Mouse (Mus musculus): Measurements from ENCODE around the gene Hoxc5. TPM values are rescaled to one million over a fixed set of nuclear protein-coding genes. Genes with fewer than 3 reads are reported as not detected.

The Hoxc5 gene
- polyA plus RNA-seq, 1 experiment from 2014 or later = 17.5 TPM

GRCm38 (mm10) chr15:103020899-103021418, 53.7 kb downstream of the Hoxc5 start:
- Histone ChIP-seq H3K4me2 (ENCODE audit: low read depth, low read length) (peak overlapping the region; percentile 7; the same call in 1 of the 2 replicates), H3K4me3 (replicated peaks; ENCODE audit: low read length) (peak overlapping the region; percentile 16; the same call in 1 of the 2 replicates), H3K36me3 (ENCODE audit: control insufficient read depth, insufficient read depth, low read length) (no peaks in the 10 kb centered on the region), H3K27me3 (ENCODE audit: control insufficient read depth, insufficient read depth, low read length) (peaks cover 37% of the 10 kb centered on the region), H3K27ac (ENCODE audit: low read length) (no peak overlapping the region), H3K9me3 (replicated peaks; ENCODE audit: control insufficient read depth, low read length) (no peaks in the 10 kb centered on the region), H3K9ac (ENCODE audit: low read length) (peak overlapping the region; percentile 17; the same call in 1 of the 2 replicates), H3K4me1 (ENCODE audit: control insufficient read depth, insufficient read depth, low read length) (peaks cover 10% of the 10 kb centered on the region; the same call in 1 of the 2 replicates)
- ATAC-seq (ENCODE audit: insufficient read depth, low FRiP score) = no peak
- WGBS = 12% methylated on average over 8 of the region's 8 CpGs

GRCm38 (mm10) chr15:103021544-103021943, 54.3 kb downstream of the Hoxc5 start:
- no peak overlapping the region for H3K27ac ChIP-seq (ENCODE audit: low read length)
- H3K36me3 ChIP-seq (ENCODE audit: control insufficient read depth, insufficient read depth, low read length) = no peaks in the 10 kb centered on the region
- peak overlapping the region; percentile 17; the same call in 1 of the 2 replicates for H3K9ac ChIP-seq (ENCODE audit: low read length)
- H3K4me3 ChIP-seq (replicated peaks; ENCODE audit: low read length) = peak overlapping the region; percentile 16; the same call in 1 of the 2 replicates
- H3K27me3 ChIP-seq (ENCODE audit: control insufficient read depth, insufficient read depth, low read length) = peaks cover 40% of the 10 kb centered on the region
- 23% methylated on average over 8 of the region's 8 CpGs for WGBS
- H3K4me1 ChIP-seq (ENCODE audit: control insufficient read depth, insufficient read depth, low read length) = peaks cover 10% of the 10 kb centered on the region; the same call in 1 of the 2 replicates
- H3K9me3 ChIP-seq (replicated peaks; ENCODE audit: control insufficient read depth, low read length) = no peaks in the 10 kb centered on the region
- peak overlapping the region; percentile 7; the same call in 1 of the 2 replicates for H3K4me2 ChIP-seq (ENCODE audit: low read depth, low read length)
- no peak for ATAC-seq (ENCODE audit: insufficient read depth, low FRiP score)

GRCm38 (mm10) chr15:103024131-103024530, 56.9 kb downstream of the Hoxc5 start:
- Histone ChIP-seq H3K4me2 (ENCODE audit: low read depth, low read length) (no peak overlapping the region), H3K36me3 (ENCODE audit: control insufficient read depth, insufficient read depth, low read length) (no peaks in the 10 kb centered on the region), H3K27ac (ENCODE audit: low read length) (no peak overlapping the region), H3K4me3 (replicated peaks; ENCODE audit: low read length) (no peak overlapping the region), H3K4me1 (ENCODE audit: control insufficient read depth, insufficient read depth, low read length) (peaks cover 6% of the 10 kb centered on the region; the same call in 1 of the 2 replicates), H3K9me3 (replicated peaks; ENCODE audit: control insufficient read depth, low read length) (no peaks in the 10 kb centered on the region), H3K9ac (ENCODE audit: low read length) (no peak overlapping the region), H3K27me3 (ENCODE audit: control insufficient read depth, insufficient read depth, low read length) (peaks cover 39% of the 10 kb centered on the region)
- WGBS = 21% methylated on average over 2 of the region's 2 CpGs
- ATAC-seq (ENCODE audit: insufficient read depth, low FRiP score) = no peak

GRCm38 (mm10) chr15:103027266-103028235, 60.3 kb downstream of the Hoxc5 start:
- H3K9me3 ChIP-seq (replicated peaks; ENCODE audit: control insufficient read depth, low read length) = no peaks in the 10 kb centered on the region
- H3K4me3 ChIP-seq (replicated peaks; ENCODE audit: low read length) = peak overlapping the region; percentile 30
- H3K27ac ChIP-seq (ENCODE audit: low read length) = peak overlapping the region; percentile 17; the same call in 1 of the 2 replicates
- ATAC-seq (ENCODE audit: insufficient read depth, low FRiP score) = no peak
- H3K4me2 ChIP-seq (ENCODE audit: low read depth, low read length) = peak overlapping the region; percentile 50
- H3K27me3 ChIP-seq (ENCODE audit: control insufficient read depth, insufficient read depth, low read length) = peaks cover 33% of the 10 kb centered on the region
- H3K4me1 ChIP-seq (ENCODE audit: control insufficient read depth, insufficient read depth, low read length) = peaks cover 10% of the 10 kb centered on the region; the same call in 1 of the 2 replicates
- WGBS = 21% methylated on average over 43 of the region's 43 CpGs
- peak overlapping the region; percentile 57 for H3K9ac ChIP-seq (ENCODE audit: low read length)
- no peaks in the 10 kb centered on the region for H3K36me3 ChIP-seq (ENCODE audit: control insufficient read depth, insufficient read depth, low read length)

- Histone ChIP-seq H3K9me3 (replicated peaks; ENCODE audit: control insufficient read depth, low read length) (no peaks in the 10 kb centered on the region), H3K9ac (ENCODE audit: low read length) (no peak overlapping the region), H3K4me1 (ENCODE audit: control insufficient read depth, insufficient read depth, low read length) (peaks cover 13% of the 10 kb centered on the region; the same call in 1 of the 2 replicates), H3K27ac (ENCODE audit: low read length) (no peak overlapping the region), H3K36me3 (ENCODE audit: control insufficient read depth, insufficient read depth, low read length) (no peaks in the 10 kb centered on the region), H3K4me2 (ENCODE audit: low read depth, low read length) (no peak overlapping the region), H3K4me3 (replicated peaks; ENCODE audit: low read length) (no peak overlapping the region), H3K27me3 (ENCODE audit: control insufficient read depth, insufficient read depth, low read length) (peaks cover 30% of the 10 kb centered on the region)
- ATAC-seq (ENCODE audit: insufficient read depth, low FRiP score) = no peak
- 59% methylated on average over 9 of the region's 9 CpGs for WGBS
Observed at GRCm38 (mm10) chr15:103028916-103029512, 61.8 kb downstream of the Hoxc5 start.

- Histone ChIP-seq H3K27me3 (ENCODE audit: control insufficient read depth, insufficient read depth, low read length) (peaks cover 22% of the 10 kb centered on the region), H3K4me1 (ENCODE audit: control insufficient read depth, insufficient read depth, low read length) (peaks cover 13% of the 10 kb centered on the region; the same call in 1 of the 2 replicates), H3K36me3 (ENCODE audit: control insufficient read depth, insufficient read depth, low read length) (no peaks in the 10 kb centered on the region)
Observed at GRCm38 (mm10) chr15:103030142-103030541, 62.9 kb downstream of the Hoxc5 start.

GRCm38 (mm10) chr15:103032167-103032566, 64.9 kb downstream of the Hoxc5 start:
- Histone ChIP-seq H3K27me3 (ENCODE audit: control insufficient read depth, insufficient read depth, low read length) (peaks cover 9% of the 10 kb centered on the region), H3K4me1 (ENCODE audit: control insufficient read depth, insufficient read depth, low read length) (peaks cover 9% of the 10 kb centered on the region; the same call in 1 of the 2 replicates), H3K4me3 (replicated peaks; ENCODE audit: low read length) (no peak overlapping the region), H3K36me3 (ENCODE audit: control insufficient read depth, insufficient read depth, low read length) (no peaks in the 10 kb centered on the region), H3K4me2 (ENCODE audit: low read depth, low read length) (peak overlapping the region; percentile 37), H3K27ac (ENCODE audit: low read length) (no peak overlapping the region), H3K9ac (ENCODE audit: low read length) (no peak overlapping the region), H3K9me3 (replicated peaks; ENCODE audit: control insufficient read depth, low read length) (no peaks in the 10 kb centered on the region)
- WGBS = 0% methylated on average over 2 of the region's 3 CpGs
- no peak for ATAC-seq (ENCODE audit: insufficient read depth, low FRiP score)

More at GRCm38 (mm10) chr15:103030142-103030541, 62.9 kb downstream of the Hoxc5 start:
- H3K9ac ChIP-seq (ENCODE audit: low read length) = peak overlapping the region; percentile 9; the same call in 1 of the 2 replicates
- WGBS = 38% methylated on average over 8 of the region's 8 CpGs
- H3K4me2 ChIP-seq (ENCODE audit: low read depth, low read length) = 0 out of 2 replicates have a peak overlapping the region, but pooled peaks have one; percentile 11
- H3K4me3 ChIP-seq (replicated peaks; ENCODE audit: low read length) = no peak overlapping the region
- no peak overlapping the region for H3K27ac ChIP-seq (ENCODE audit: low read length)
- no peak for ATAC-seq (ENCODE audit: insufficient read depth, low FRiP score)
- no peaks in the 10 kb centered on the region for H3K9me3 ChIP-seq (replicated peaks; ENCODE audit: control insufficient read depth, low read length)

- Histone ChIP-seq H3K9ac (ENCODE audit: low read length) (peak overlapping the region; percentile 54), H3K27ac (ENCODE audit: low read length) (peak overlapping the region; percentile 69), H3K36me3 (ENCODE audit: control insufficient read depth, insufficient read depth, low read length) (no peaks in the 10 kb centered on the region), H3K4me1 (ENCODE audit: control insufficient read depth, insufficient read depth, low read length) (peaks cover 7% of the 10 kb centered on the region; the same call in 1 of the 2 replicates), H3K4me2 (ENCODE audit: low read depth, low read length) (peak overlapping the region; percentile 37), H3K9me3 (replicated peaks; ENCODE audit: control insufficient read depth, low read length) (no peaks in the 10 kb centered on the region), H3K27me3 (ENCODE audit: control insufficient read depth, insufficient read depth, low read length) (peaks cover 8% of the 10 kb centered on the region), H3K4me3 (replicated peaks; ENCODE audit: low read length) (peak overlapping the region; percentile 8; the same call in 1 of the 2 replicates)
- ATAC-seq (ENCODE audit: insufficient read depth, low FRiP score) = no peak
- WGBS = 6% methylated on average over 26 of the region's 26 CpGs
Observed at GRCm38 (mm10) chr15:103032646-103033575, 65.7 kb downstream of the Hoxc5 start.

Measured in stomach, embryonic 16.5 days (tissue).